Mouse (Mus musculus): ENCODE measurements around the gene Sspn.
A peak's percentile ranks its signal among the peaks of the same experiment; 100 is the strongest.

Gene Sspn

GRCm38 (mm10) chr6:145972836-145973235, 41.4 kb downstream of the Sspn start:
- no peak for DNase-seq (ENCODE audit: low spot score)

DNA sequence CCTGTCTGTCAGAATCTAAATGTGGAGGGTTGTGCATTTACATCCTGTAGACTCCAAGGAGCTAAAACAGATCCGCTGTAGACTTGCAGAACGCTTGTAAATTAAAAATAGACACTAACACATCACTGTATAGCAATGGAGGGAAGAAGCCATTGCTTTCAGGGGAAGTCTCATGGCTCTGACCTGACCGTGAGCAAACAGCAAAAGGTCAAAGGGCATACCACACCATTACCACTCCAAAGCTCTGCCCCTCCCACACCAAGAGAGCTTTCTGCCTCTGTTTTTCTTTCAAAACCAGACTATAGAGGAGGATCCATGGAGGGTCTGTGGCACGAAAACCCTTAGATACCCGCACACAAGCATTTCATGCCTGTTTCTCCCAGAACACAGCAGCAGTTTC, 41.9 kb downstream of the Sspn start:
- DNase-seq (ENCODE audit: low spot score) = no peak

DNA sequence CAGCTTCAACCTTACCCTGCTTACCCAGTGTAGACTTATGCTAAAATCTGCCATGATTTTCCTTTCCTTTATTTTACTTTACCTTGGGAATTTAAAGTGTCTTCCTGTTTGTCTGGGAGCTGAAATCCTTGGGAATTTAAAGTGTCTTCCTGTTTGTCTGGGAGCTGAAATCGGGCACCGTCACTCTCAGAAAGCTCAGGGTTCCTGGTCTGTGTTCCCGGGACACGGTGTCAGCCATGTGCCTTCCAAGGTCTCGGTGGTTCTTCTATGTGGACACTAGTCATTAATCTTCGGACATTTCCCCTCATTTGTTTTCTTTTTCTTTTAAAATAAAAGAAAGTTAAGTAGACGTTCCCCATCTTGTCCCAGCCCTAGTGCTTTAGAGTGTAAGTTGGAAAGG, 43.3 kb downstream of the Sspn start:
- no peak for DNase-seq (ENCODE audit: low spot score)

DNA sequence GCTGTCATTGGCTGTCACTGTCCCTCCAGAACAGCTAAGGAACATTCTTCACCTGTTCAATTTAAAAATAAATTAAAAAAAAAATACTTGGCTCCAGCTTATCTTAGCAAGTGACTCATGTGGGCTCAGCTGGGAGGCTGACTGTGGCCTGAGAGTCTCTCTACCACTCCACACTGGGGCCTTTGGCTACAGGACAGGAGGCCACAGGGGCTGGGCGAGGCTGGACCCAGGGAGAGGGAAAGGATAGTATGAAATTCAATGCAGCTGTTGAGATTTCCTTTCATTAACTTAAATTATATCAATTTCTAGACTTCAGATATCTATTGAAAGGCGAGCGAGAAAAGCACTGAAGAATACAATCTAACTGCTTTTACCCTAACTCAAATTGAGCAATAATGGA, 45.9 kb downstream of the Sspn start:
- DNase-seq (ENCODE audit: low spot score) = no peak

GRCm38 (mm10) chr6:145977771-145978450, 46.5 kb downstream of the Sspn start:
- no peak for DNase-seq (ENCODE audit: low spot score)

- DNase-seq (ENCODE audit: low spot score) = no peak
These were observed 49.6 kb downstream of the Sspn start for GRCm38 (mm10) chr6:145981074-145981473.

DNA sequence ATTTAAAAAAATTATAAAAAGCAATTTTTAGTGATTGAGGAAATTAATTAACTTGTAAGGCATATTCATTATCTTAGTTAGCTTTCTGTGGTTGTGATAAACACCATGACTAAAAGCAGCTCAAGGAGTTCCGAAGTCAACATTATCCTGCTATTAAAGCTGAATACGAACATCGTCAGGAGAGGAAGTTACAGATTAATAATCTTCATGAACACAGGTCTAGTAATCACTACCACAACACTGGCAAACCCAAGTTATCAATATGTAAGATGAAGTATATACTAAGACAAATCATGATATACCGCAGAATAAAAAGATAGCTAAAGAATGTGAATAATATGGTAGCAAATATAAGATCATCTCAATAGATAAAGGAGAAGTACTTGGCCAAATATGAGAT, 50.9 kb downstream of the Sspn start:
- no peak for DNase-seq (ENCODE audit: low spot score)

- no peak for DNase-seq (ENCODE audit: low spot score)
These were observed 59.1 kb downstream of the Sspn start for GRCm38 (mm10) chr6:145990578-145990977.

DNA sequence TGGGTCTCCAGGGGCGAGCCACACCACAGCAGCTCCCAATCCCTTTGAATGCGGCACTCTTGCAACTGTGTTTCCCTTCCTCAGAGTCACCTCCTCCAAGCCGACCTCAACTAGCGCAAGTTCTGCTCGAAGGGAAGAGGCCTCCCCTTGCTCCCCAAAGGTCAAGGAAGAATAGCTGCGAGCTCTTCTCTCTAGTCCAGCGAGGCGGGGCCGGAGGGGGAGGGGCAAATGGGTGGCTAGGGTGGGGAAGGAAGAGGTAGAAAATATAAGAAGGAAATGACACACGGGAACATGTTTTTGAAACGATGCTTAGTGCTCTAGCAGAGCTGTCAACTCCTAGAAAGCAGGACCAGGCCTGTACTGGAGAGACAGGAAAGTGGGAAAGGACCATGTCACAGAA, 61.1 kb downstream of the Sspn start:
- no peak for DNase-seq (ENCODE audit: low spot score)

DNA sequence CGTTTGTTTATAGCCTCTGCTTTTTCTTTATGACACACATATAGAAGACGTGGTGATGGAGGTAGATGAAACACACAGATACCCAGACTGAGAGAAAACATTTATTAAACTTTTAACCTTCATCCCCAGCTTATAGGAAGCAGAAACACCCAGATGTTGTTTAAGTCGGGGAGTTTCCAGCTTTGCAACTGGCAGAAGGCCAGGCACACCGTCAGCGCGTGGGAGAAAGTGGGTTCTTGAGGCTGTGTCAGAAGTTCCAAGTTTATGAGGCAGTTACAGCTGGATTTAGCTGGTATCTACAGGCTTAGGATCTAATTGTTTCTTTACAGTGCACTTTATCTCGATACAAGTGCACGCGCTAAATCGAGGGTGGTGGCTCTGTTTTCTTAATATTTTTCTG, 61.5 kb downstream of the Sspn start:
- no peak for DNase-seq (ENCODE audit: low spot score)

- DNase-seq (ENCODE audit: low spot score) = peak; percentile 24
These were observed 67.0 kb downstream of the Sspn start for GRCm38 (mm10) chr6:145998314-145999007.

DNA sequence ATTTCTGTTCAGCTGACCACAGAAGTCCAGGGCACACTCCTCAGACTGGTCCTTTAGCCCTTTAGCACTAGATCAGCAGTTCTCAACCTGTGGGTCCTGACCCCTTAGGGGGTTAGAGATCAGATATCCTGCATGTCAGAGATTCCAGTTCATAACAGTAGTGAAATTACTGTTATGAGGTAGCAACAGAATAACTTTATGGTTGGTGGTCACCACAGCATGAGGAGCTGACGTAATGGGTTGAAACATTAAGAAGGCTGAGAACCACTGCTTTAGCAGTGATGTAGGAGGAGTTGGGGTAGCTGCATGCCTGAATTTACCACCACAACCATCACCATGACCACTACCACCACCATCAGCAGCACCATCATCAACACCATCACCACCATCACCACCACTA, 69.3 kb downstream of the Sspn start:
- no peak for DNase-seq (ENCODE audit: low spot score)

- DNase-seq (ENCODE audit: low spot score) = no peak
These were observed 70.2 kb downstream of the Sspn start for GRCm38 (mm10) chr6:146001396-146002191.

GRCm38 (mm10) chr6:146004174-146004601, 72.7 kb downstream of the Sspn start:
- no peak for DNase-seq (ENCODE audit: low spot score)

DNA sequence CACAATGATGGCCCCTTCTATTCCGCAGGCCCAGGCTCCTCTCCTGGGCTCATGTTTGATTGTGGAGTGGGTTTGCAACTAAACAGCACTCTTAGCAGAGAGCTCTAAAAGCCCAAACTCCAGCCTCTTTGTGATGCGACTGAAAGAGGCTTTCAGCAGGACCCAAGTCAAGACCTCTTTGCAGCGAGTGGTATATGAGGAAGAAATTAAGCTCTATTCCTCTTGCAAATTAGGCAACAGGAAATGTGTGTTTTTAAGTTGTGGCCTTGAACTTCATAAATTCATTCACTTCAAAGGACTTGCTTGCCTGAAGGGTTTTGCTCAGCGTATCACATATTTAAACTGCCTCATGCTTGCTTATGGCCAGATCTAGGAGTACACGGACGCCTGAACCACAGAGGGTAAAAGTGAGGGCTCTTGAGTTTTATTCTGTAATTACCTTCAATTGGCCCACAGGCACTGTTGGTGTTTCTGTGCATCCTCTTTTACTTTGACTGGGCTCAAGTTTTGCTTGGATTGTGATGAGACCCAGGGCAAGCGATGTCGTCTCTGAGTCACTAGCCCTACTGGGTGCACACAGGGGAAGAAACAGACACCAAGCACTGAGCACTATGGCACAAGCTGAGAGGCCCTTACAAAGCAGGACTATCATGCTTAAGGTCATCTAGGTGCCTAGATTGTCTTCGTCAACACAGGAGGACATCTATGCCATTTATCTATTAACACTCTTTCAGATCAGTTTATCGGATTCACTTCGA, 73.9 kb downstream of the Sspn start:
- no peak for DNase-seq (ENCODE audit: low spot score)

DNA sequence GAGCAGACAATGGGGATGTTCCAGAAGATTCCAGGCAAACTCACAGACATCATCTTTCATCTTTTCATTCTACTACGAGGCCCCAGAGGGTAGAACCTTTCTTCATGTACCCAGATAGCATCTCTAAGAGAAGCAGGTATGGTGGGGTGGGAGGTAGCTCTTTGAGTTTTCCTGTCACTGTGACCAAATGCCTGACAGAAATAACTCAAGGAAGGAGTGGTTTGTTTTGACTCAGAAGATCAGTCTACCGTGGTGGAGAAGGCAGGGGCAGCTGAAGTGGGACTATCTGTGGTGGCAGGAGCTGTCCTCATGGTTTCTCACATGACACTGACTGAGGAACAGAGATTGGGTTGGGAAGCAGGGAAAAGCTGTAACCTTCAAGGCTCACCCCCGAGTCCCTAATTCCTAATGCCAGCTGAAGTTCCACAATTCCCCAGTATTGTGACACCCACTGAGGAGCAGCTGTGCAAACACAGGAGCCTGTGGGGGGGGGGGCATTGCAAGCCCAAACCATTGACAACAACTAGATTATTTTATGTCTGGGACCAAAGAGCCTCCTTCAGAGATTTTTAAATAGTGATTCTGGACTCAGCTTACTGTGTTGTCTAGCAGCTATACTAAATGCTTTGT, 74.6 kb downstream of the Sspn start:
- no peak for DNase-seq (ENCODE audit: low spot score)

- no peak for DNase-seq (ENCODE audit: low spot score)
These were observed 75.3 kb downstream of the Sspn start for GRCm38 (mm10) chr6:146006753-146007152.

DNA sequence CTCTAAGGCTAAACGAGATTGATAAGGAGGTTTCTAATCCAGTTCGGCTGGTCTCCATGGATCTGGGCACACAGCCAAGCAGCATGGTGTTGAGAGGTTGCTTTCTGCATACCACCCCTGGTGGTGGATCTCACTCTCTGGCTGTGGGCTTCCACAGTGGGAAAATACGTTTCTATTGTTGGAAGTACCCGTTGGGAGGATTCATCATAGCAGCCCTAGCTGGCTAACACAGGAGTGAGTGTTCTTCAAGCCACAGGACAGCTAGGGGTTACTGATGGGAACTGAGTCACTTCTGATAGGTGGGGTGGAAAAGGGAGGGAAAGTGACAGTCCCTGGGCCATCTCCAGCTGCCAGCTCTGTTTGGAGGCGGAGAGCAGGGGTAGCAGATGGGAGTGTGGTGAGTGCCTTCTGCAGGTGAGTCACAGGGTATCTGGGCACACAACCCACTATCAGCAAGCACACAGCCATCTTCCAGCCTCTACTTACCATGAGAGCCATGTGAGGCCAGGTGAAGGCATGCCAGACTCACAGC, 77.1 kb downstream of the Sspn start:
- DNase-seq (ENCODE audit: low spot score) = no peak

DNA sequence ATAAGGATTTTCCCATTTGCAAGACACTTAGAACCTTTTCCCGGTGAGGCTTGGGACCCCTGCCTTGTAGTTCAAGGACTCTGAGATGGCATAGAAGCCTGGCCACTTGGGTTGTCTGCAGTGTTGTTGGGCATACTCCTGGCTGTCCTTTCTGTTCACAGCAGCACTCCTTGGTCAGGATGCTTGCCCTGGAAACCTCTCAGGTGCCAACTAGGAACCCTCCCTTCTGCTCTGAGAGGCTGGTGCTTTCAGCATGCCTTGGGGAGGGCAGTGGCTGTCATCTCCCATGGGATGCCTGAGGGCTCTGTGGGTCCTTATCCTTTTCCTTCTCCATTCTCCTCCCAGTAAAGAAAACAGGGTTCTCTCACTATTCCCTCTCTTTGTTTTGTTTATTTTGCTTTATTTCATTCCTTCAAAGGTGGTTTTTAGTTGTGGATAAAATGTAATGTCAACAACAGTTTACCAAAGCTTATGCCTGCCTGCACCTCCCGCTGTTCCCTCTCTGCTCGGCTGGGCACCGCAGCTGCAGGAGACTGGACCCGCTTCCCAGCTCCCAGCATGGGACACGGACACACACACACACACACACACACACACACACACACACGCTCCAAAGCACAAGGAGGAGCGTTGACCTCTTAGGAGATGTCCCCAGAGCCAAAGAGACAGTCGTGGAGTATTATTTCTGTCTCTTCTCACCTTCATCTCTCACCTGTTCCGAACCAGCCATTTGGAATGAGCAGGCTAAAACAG, 77.9 kb downstream of the Sspn start:
- DNase-seq (ENCODE audit: low spot score) = no peak

GRCm38 (mm10) chr6:146010093-146010764, 78.8 kb downstream of the Sspn start:
- DNase-seq (ENCODE audit: low spot score) = no peak

Measured in ovary, postnatal 10 days (tissue).